Mouse (Mus musculus) bone marrow, adult 2 months (tissue): ENCODE measurements around the gene Pxn.

Experiments
- CTCF ChIP-seq: fragments of 200-500 bp; IDR thresholded peaks from 2 replicates; pipeline ENCODE4 v1.5.1; 2011; ENCODE audit warnings: low read length, control low read depth; ENCODE audit not compliant: control insufficient read depth, insufficient read depth
- POLR2A ChIP-seq: fragments of 200-500 bp; IDR thresholded peaks from 2 replicates; pipeline ENCODE4 v1.6.1; 2011; ENCODE audit warnings: low read depth, mild to moderate bottlenecking, control low read depth, low read length, borderline replicate concordance; ENCODE audit not compliant: control insufficient read depth

GRCm38 (mm10) chr5:115476107-115476727 is 30.3 kb upstream of the Pxn start:
- TF ChIP-seq CTCF (no peak), POLR2A (no peak)
